9 mouse cellular contexts compared by ENCODE assay signal in genomic region chr10:81175936-81176465, GRCm38 (mm10). TPM values are rescaled to one million over a fixed set of nuclear protein-coding genes. Genes with fewer than 3 reads are reported as not detected.
DNase-seq lines count a peak whose midpoint lies in the region; ATAC-seq lines count a peak whose summit lies in the region.
"Had no signal": no experiment of that assay in that cellular context is flagged by ENCODE, and none has a peak within 500 bp of the region (broad histone marks: within the 10 kb centered on the region; RNA-seq: fewer than 3 reads in every experiment).

No protein-coding gene starts in this region.

- peak overlapping the region; percentile 98 for H3K4me2 ChIP-seq in heart, embryonic 11.5 days
- H3K4me2 ChIP-seq in liver, embryonic 15.5 days = peak overlapping the region; percentile 86

- H3K27me3 ChIP-seq in heart, embryonic 11.5 days (ENCODE audit: control insufficient read depth, insufficient read depth, low read length) = no peaks in the 10 kb centered on the region
- H3K27me3 ChIP-seq in hindbrain, embryonic 10.5 days (ENCODE audit: insufficient read depth, poor library complexity, severe bottlenecking) = no peaks in the 10 kb centered on the region
- no peaks in the 10 kb centered on the region for H3K27me3 ChIP-seq in liver, embryonic 15.5 days

- H3K4me3 ChIP-seq in heart, embryonic 11.5 days (ENCODE audit: low read depth, low read length) = peak overlapping the region; percentile 100
- H3K4me3 ChIP-seq in hindbrain, embryonic 10.5 days = peak overlapping the region; percentile 100
- peak overlapping the region; percentile 90 for H3K4me3 ChIP-seq in liver, embryonic 15.5 days (replicated peaks)

- no peak for DNase-seq in heart, postnatal 10 days
- peak; percentile 93 for DNase-seq in NIH3T3 (ENCODE audit: low read depth)
- DNase-seq in hindbrain, embryonic 10.5 days (ENCODE audit: low spot score) = no peak
- DNase-seq in frontal cortex, postnatal 25 days (ENCODE audit: low spot score in 2 of 2) = no peak
- no peak for DNase-seq in left cerebral cortex, adult 9 months (ENCODE audit: low spot score in 2 of 2)
- DNase-seq in embryo, embryonic 11 days = no peak

- peak overlapping the region; percentile 93 for H3K27ac ChIP-seq in heart, embryonic 11.5 days (ENCODE audit: low read depth, low read length)
- peak overlapping the region; percentile 98 for H3K27ac ChIP-seq in hindbrain, embryonic 10.5 days
- peak overlapping the region; percentile 89 for H3K27ac ChIP-seq in liver, embryonic 15.5 days (replicated peaks)

- WGBS in heart, embryonic 11.5 days (ENCODE audit: insufficient replicate concordance) = 6% methylated on average over 13 of the region's 13 CpGs
- 11% methylated on average over 13 of the region's 13 CpGs for WGBS in hindbrain, embryonic 10.5 days
- 12% methylated on average over 13 of the region's 13 CpGs for WGBS in liver, embryonic 15.5 days (ENCODE audit: insufficient replicate concordance)

- peak overlapping the region; percentile 65 for H3K9ac ChIP-seq in heart, embryonic 11.5 days (ENCODE audit: low read depth, low read length)
- H3K9ac ChIP-seq in liver, embryonic 15.5 days = peak overlapping the region; percentile 96

- peak; percentile 8; the same call in 1 of the 2 replicates for ATAC-seq in heart, embryonic 11.5 days (replicated peaks; ENCODE audit: insufficient number of reproducible peaks, low FRiP score, low TSS enrichment)
- no peak; the same call in 1 of the 2 replicates for ATAC-seq in liver, embryonic 15.5 days (ENCODE audit: insufficient read depth)

- intact Hi-C loops in heart, postnatal 10 days (cut with DNase I) = loop anchor here (1.0 to 5.0 kb wide), 4 partner anchors 39 to 379 kb away; partner anchors contain the start of genes Plekhj1, Sf3a2 and Zbtb7a

- peaks cover 21% of the 10 kb centered on the region for H3K4me1 ChIP-seq in heart, embryonic 11.5 days (ENCODE audit: control insufficient read depth, insufficient read depth, low read length)
- peaks cover 56% of the 10 kb centered on the region for H3K4me1 ChIP-seq in hindbrain, embryonic 10.5 days (replicated peaks)
- peaks cover 72% of the 10 kb centered on the region for H3K4me1 ChIP-seq in liver, embryonic 15.5 days (replicated peaks)

- H3K36me3 ChIP-seq in heart, embryonic 11.5 days (ENCODE audit: control insufficient read depth, insufficient read depth, low read length) = peaks cover 36% of the 10 kb centered on the region
- peaks cover 40% of the 10 kb centered on the region for H3K36me3 ChIP-seq in hindbrain, embryonic 10.5 days
- H3K36me3 ChIP-seq in liver, embryonic 15.5 days (replicated peaks) = peaks cover 39% of the 10 kb centered on the region

- no peaks in the 10 kb centered on the region for H3K9me3 ChIP-seq in heart, embryonic 11.5 days (replicated peaks; ENCODE audit: control insufficient read depth, low read length)
- no peaks in the 10 kb centered on the region for H3K9me3 ChIP-seq in hindbrain, embryonic 10.5 days
- no peaks in the 10 kb centered on the region for H3K9me3 ChIP-seq in liver, embryonic 15.5 days (replicated peaks)

RNA-seq across cellular contexts. Expression of gene Eef2, which starts 0.4 kb away (rescaled TPM):
- polyA plus RNA-seq in heart, embryonic 11.5 days (2014; fragmentation: Nextera tagmentation; extraction: Ambion mirVana) = 313 and 338 TPM in 2 replicates
- 1,000 to 10,000 TPM; 1,333 to 1,385 TPM for total RNA-seq in heart, postnatal 10 days (2021)
- 495 and 570 TPM in 2 replicates for polyA plus RNA-seq in hindbrain, embryonic 10.5 days (2016; fragmentation: Nextera tagmentation; extraction: Ambion mirVana)
- 270 and 306 TPM in 2 replicates for polyA plus RNA-seq in liver, embryonic 15.5 days (2015; fragmentation: Nextera tagmentation; extraction: Ambion mirVana)

RNA-seq across cellular contexts. Expression of gene Dapk3, which starts 6.8 kb away (rescaled TPM):
- 44.1 and 47.4 TPM in 2 replicates for polyA plus RNA-seq in heart, embryonic 11.5 days (2014; fragmentation: Nextera tagmentation; extraction: Ambion mirVana)
- 10 to 100 TPM; 33.3 to 39.1 TPM for total RNA-seq in heart, postnatal 10 days (2021)
- 58.3 and 75.6 TPM in 2 replicates for polyA plus RNA-seq in hindbrain, embryonic 10.5 days (2016; fragmentation: Nextera tagmentation; extraction: Ambion mirVana)
- polyA plus RNA-seq in liver, embryonic 15.5 days (2015; fragmentation: Nextera tagmentation; extraction: Ambion mirVana) = 16.6 and 17.8 TPM in 2 replicates

RNA-seq across cellular contexts. Expression of gene 4930442H23Rik, which starts 7.6 kb away (rescaled TPM):
- 0.21 TPM in 1 of 2 replicates, not detected in the other for polyA plus RNA-seq in heart, embryonic 11.5 days (2014; fragmentation: Nextera tagmentation; extraction: Ambion mirVana)
- total RNA-seq in heart, postnatal 10 days (2021) = not detected
- polyA plus RNA-seq in hindbrain, embryonic 10.5 days (2016; fragmentation: Nextera tagmentation; extraction: Ambion mirVana) = not detected in 2 replicates
- polyA plus RNA-seq in liver, embryonic 15.5 days (2015; fragmentation: Nextera tagmentation; extraction: Ambion mirVana) = 0.07 TPM in 1 of 2 replicates, not detected in the other
- total RNA-seq: left cerebral cortex, postnatal 25 days had no signal

RNA-seq across cellular contexts. Expression of gene Pias4, which starts 8.3 kb away (rescaled TPM):
- polyA plus RNA-seq in heart, embryonic 11.5 days (2014; fragmentation: Nextera tagmentation; extraction: Ambion mirVana) = 39.4 and 39.7 TPM in 2 replicates
- total RNA-seq in heart, postnatal 10 days (2021) = 10 to 100 TPM; 14.7 to 17.8 TPM
- polyA plus RNA-seq in hindbrain, embryonic 10.5 days (2016; fragmentation: Nextera tagmentation; extraction: Ambion mirVana) = 64.1 and 72.2 TPM in 2 replicates
- polyA plus RNA-seq in liver, embryonic 15.5 days (2015; fragmentation: Nextera tagmentation; extraction: Ambion mirVana) = 26.0 and 32.6 TPM in 2 replicates

RNA-seq across cellular contexts. Expression of gene Nmrk2, which starts 25.9 kb away (rescaled TPM):
- 2.2 and 3.6 TPM in 2 replicates for polyA plus RNA-seq in heart, embryonic 11.5 days (2014; fragmentation: Nextera tagmentation; extraction: Ambion mirVana)
- 10 to 100 TPM; 11.6 to 16.5 TPM for total RNA-seq in heart, postnatal 10 days (2021)
- polyA plus RNA-seq in hindbrain, embryonic 10.5 days (2016; fragmentation: Nextera tagmentation; extraction: Ambion mirVana) = not detected in 2 replicates
- polyA plus RNA-seq in liver, embryonic 15.5 days (2015; fragmentation: Nextera tagmentation; extraction: Ambion mirVana) = 0.09 TPM in 1 of 2 replicates, not detected in the other
